Mouse (Mus musculus) MEL (cell line): ENCODE measurements around the gene Mindy4b-ps.

Experiments used
- CTCF ChIP-seq, 3 experiments: IDR thresholded peaks in 2 of 3; conservative IDR thresholded peaks in 1 of 3; 2 replicates each; pipeline ENCODE4 v1.5.1; 2011 to 2012; ENCODE audit warnings: low read length in 3 of 3, low read depth in 2 of 3, mild to moderate bottlenecking in 2 of 3, improper control_type of control experiment in 1 of 3, inconsistent platforms in 1 of 3, mixed read lengths in 1 of 3, moderate library complexity in 1 of 3; ENCODE audit not compliant: control insufficient read depth in 1 of 3, insufficient read depth in 1 of 3, poor library complexity in 1 of 3, severe bottlenecking in 1 of 3
- EP300 ChIP-seq, 2 experiments: IDR thresholded peaks; 2 replicates each; pipeline ENCODE4 v1.6.1; 2011; ENCODE audit warnings: improper control_type of control experiment in 2 of 2, low read length in 2 of 2, low read depth in 1 of 2, mild to moderate bottlenecking in 1 of 2
- RAD21 ChIP-seq: IDR thresholded peaks from 2 replicates; pipeline ENCODE4 v1.6.1; 2011; ENCODE audit warnings: mild to moderate bottlenecking, low read depth, low read length, improper control_type of control experiment
- ZNF384 ChIP-seq: IDR thresholded peaks from 2 replicates; pipeline ENCODE4 v1.6.1; 2012; ENCODE audit warnings: low read depth, mild to moderate bottlenecking, inconsistent platforms, low read length, improper control_type of control experiment

GRCm38 (mm10) chr3:58739536-58739935, 82.6 kb downstream of the Mindy4b-ps start:
- TF ChIP-seq CTCF (IDR thresholded peaks at IDR 0.05 in 2 of 3, conservative IDR thresholded peaks at IDR 0.05 in 1 of 3; ENCODE audit: control insufficient read depth in 1 of 3, insufficient read depth in 1 of 3, low read depth in 2 of 3, low read length in 3 of 3, poor library complexity in 1 of 3, severe bottlenecking in 1 of 3) (no peak), RAD21 (no peak), EP300 (IDR thresholded peaks at IDR 0.05; ENCODE audit: low read depth in 1 of 2, low read length in 2 of 2) (no peak), ZNF384 (no peak)
